Mouse (Mus musculus): ENCODE data around the gene Vsig10. TPM values are rescaled to one million over a fixed set of nuclear protein-coding genes. Genes with fewer than 3 reads are reported as not detected.

Vsig10 gene
- polyA plus RNA-seq, 1 experiment from 2014 or later: 1.4 TPM

- H3K4me1 ChIP-seq: no peaks in the 10 kb centered on the region
- no peaks in the 10 kb centered on the region for H3K9me3 ChIP-seq
- H3K4me2 ChIP-seq (replicated peaks): no peak overlapping the region
- H3K36me3 ChIP-seq: no peaks in the 10 kb centered on the region
- no peak for ATAC-seq (replicated peaks)
- WGBS: 80% methylated on average over 5 of the region's 5 CpGs
- no peak overlapping the region for H3K27ac ChIP-seq (replicated peaks)
- no peak overlapping the region for H3K4me3 ChIP-seq
- H3K27me3 ChIP-seq: no peaks in the 10 kb centered on the region
- H3K9ac ChIP-seq (replicated peaks): no peak overlapping the region
Measured at GRCm38 (mm10) chr5:117345432-117345976, 26.6 kb downstream of the Vsig10 start.

DNA sequence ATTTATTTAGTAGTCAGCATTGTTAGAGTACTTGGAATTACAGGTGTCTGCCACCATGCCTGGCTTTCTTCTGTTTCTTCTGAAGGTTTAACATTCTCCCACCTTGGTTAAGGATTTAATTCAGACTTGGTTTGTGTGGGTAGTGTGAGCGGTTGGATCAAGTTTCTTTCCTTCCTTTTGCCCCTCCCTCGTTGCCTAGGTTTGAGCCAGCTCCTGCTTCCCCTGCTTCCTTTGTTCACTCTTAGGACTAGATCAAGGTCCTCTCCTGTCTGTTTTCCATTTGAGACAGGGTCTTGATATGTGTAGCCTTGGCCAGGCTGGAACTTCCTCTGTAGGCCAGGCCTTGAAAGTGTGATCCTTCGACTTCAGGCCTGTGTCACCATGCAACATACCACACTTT is 27.4 kb downstream of the Vsig10 start:
- 71% methylated on average over 3 of the region's 3 CpGs for WGBS
- no peak for ATAC-seq (replicated peaks)
- no peak overlapping the region for H3K9ac ChIP-seq (replicated peaks)
- no peak overlapping the region for H3K4me3 ChIP-seq
- H3K27ac ChIP-seq (replicated peaks): no peak overlapping the region
- no peaks in the 10 kb centered on the region for H3K36me3 ChIP-seq
- H3K4me2 ChIP-seq (replicated peaks): no peak overlapping the region
- H3K4me1 ChIP-seq: no peaks in the 10 kb centered on the region
- no peaks in the 10 kb centered on the region for H3K27me3 ChIP-seq
- H3K9me3 ChIP-seq: no peaks in the 10 kb centered on the region

DNA sequence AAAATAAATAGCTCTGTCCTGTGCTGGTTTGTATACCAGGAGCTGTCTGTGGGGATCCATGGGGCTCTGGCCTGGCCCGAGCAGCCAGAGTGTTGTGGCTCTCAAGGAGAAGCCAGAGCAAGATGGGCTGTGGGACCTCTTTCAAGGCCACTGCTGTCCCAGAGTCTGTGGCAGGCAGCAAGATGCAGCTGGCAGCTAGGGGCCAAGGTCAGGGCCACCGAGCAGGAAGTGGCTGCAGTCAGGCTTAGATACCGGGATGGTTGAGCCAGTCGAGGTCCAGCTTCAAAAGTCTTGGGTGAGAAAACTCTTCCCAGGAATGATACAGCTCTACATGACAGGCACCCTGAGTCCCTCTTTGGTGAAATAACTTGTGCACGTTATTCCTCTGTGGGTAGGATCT is 28.1 kb downstream of the Vsig10 start:
- H3K4me2 ChIP-seq (replicated peaks): no peak overlapping the region
- 86% methylated on average over 5 of the region's 5 CpGs for WGBS
- no peaks in the 10 kb centered on the region for H3K9me3 ChIP-seq
- H3K4me1 ChIP-seq: no peaks in the 10 kb centered on the region
- no peaks in the 10 kb centered on the region for H3K27me3 ChIP-seq
- no peaks in the 10 kb centered on the region for H3K36me3 ChIP-seq
- ATAC-seq (replicated peaks): no peak
- H3K9ac ChIP-seq (replicated peaks): no peak overlapping the region
- no peak overlapping the region for H3K27ac ChIP-seq (replicated peaks)
- H3K4me3 ChIP-seq: no peak overlapping the region

DNA sequence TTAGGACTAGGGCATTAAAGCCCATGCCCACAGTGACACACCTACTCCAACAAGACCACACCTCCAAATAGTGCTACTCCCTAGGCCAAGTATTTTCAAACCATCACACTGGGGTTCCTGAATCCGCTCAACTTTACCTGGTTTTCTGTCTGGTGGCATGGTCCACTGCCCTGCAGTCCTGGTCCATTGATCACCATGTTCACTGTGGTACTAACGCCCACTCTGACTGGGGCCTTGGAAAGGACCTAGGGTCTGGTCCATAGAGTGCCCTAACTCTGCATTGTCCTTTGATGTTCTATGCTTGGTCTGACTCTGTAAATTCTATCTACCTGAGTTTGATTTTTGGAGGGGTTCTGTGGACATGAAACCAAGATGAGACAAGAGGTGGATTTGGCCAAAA is 29.0 kb downstream of the Vsig10 start:
- Histone ChIP-seq H3K4me3 (no peak overlapping the region), H3K27me3 (no peaks in the 10 kb centered on the region), H3K9me3 (no peaks in the 10 kb centered on the region), H3K27ac (replicated peaks) (no peak overlapping the region), H3K36me3 (no peaks in the 10 kb centered on the region), H3K9ac (replicated peaks) (no peak overlapping the region), H3K4me2 (replicated peaks) (no peak overlapping the region), H3K4me1 (no peaks in the 10 kb centered on the region)
- no peak for ATAC-seq (replicated peaks)
- 93% methylated on average over 2 of the region's 2 CpGs for WGBS

- H3K4me2 ChIP-seq (replicated peaks): no peak overlapping the region; the same call in 1 of the 2 replicates
- 21% methylated on average over 19 of the region's 19 CpGs for WGBS
- no peak for ATAC-seq (replicated peaks)
Measured at GRCm38 (mm10) chr5:117348279-117348678, 29.4 kb downstream of the Vsig10 start.

GRCm38 (mm10) chr5:117354121-117354520 is 35.2 kb downstream of the Vsig10 start:
- H3K27me3 ChIP-seq: no peaks in the 10 kb centered on the region
- no peak overlapping the region for H3K27ac ChIP-seq (replicated peaks)
- no peaks in the 10 kb centered on the region for H3K9me3 ChIP-seq
- H3K36me3 ChIP-seq: no peaks in the 10 kb centered on the region
- no peak for ATAC-seq (replicated peaks)
- H3K4me3 ChIP-seq: no peak overlapping the region
- no peak overlapping the region for H3K9ac ChIP-seq (replicated peaks)
- 82% methylated on average over 8 of the region's 8 CpGs for WGBS
- H3K4me1 ChIP-seq: peaks cover 23% of the 10 kb centered on the region
- H3K4me2 ChIP-seq (replicated peaks): no peak overlapping the region

More at GRCm38 (mm10) chr5:117348279-117348678, 29.4 kb downstream of the Vsig10 start:
- no peaks in the 10 kb centered on the region for H3K4me1 ChIP-seq
- no peaks in the 10 kb centered on the region for H3K9me3 ChIP-seq
- no peaks in the 10 kb centered on the region for H3K27me3 ChIP-seq
- no peaks in the 10 kb centered on the region for H3K36me3 ChIP-seq
- no peak overlapping the region for H3K27ac ChIP-seq (replicated peaks)
- no peak overlapping the region for H3K4me3 ChIP-seq
- H3K9ac ChIP-seq (replicated peaks): no peak overlapping the region

GRCm38 (mm10) chr5:117355648-117356303 is 36.9 kb downstream of the Vsig10 start:
- ATAC-seq (replicated peaks): no peak
- peaks cover 39% of the 10 kb centered on the region for H3K4me1 ChIP-seq
- H3K4me3 ChIP-seq: 0 out of 2 replicates have a peak overlapping the region, but pooled peaks have one; percentile 79
- H3K4me2 ChIP-seq (replicated peaks): peak overlapping the region; percentile 81
- H3K27ac ChIP-seq (replicated peaks): 0 out of 2 replicates have a peak overlapping the region, but pooled peaks have one; percentile 85
- no peaks in the 10 kb centered on the region for H3K36me3 ChIP-seq
- H3K9me3 ChIP-seq: no peaks in the 10 kb centered on the region
- 54% methylated on average over 14 of the region's 14 CpGs for WGBS
- no peak overlapping the region for H3K9ac ChIP-seq (replicated peaks)
- no peaks in the 10 kb centered on the region for H3K27me3 ChIP-seq

GRCm38 (mm10) chr5:117356365-117357128 is 37.7 kb downstream of the Vsig10 start:
- peak overlapping the region; percentile 79 for H3K4me3 ChIP-seq
- peaks cover 44% of the 10 kb centered on the region for H3K4me1 ChIP-seq
- WGBS: under 1% methylated on average over 21 of the region's 24 CpGs

DNA sequence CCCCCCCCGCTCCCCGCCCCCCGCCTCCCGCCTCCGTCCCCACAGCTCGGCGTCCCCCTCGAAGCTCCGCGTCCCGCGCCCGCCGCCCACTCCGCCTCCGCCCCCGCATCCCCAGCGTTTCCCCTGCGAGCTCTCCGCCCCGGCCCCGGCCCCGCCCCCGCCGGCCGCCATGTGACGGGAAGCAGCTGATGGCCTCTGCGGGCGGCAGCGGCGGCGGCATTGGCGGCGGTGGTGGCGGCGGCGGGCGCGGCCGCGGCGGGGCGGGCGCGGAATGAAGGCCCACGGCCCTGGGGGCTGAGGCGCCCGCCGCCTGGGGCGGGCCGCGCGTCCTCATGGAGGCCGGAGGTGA is 38.2 kb downstream of the Vsig10 start, which contains the start of gene Wsb2:
Wsb2 (plus strand) TSS at position 176 of the 349 bp plus-strand sequence.
- peak; percentile 86 for ATAC-seq (replicated peaks)
- H3K4me2 ChIP-seq (replicated peaks): peak within 1 kb of the TSS; percentile 81
- peak within 1 kb of the TSS; percentile 79 for H3K4me3 ChIP-seq
- H3K36me3 ChIP-seq: no peaks in the 10 kb centered on the region
- peak within 1 kb of the TSS; percentile 87 for H3K9ac ChIP-seq (replicated peaks)
- H3K27ac ChIP-seq (replicated peaks): peak within 1 kb of the TSS; percentile 85
- WGBS: 0% methylated on average over 20 of the region's 54 CpGs
- H3K4me1 ChIP-seq: peaks cover 44% of the 10 kb centered on the region
- no peaks in the 10 kb centered on the region for H3K9me3 ChIP-seq
- no peaks in the 10 kb centered on the region for H3K27me3 ChIP-seq

More at GRCm38 (mm10) chr5:117356365-117357128, 37.7 kb downstream of the Vsig10 start:
- peak overlapping the region; percentile 87 for H3K9ac ChIP-seq (replicated peaks)
- peak overlapping the region; percentile 81 for H3K4me2 ChIP-seq (replicated peaks)
- peak; percentile 69 for ATAC-seq (replicated peaks)
- no peaks in the 10 kb centered on the region for H3K27me3 ChIP-seq
- H3K9me3 ChIP-seq: no peaks in the 10 kb centered on the region
- peak overlapping the region; percentile 85 for H3K27ac ChIP-seq (replicated peaks)
- H3K36me3 ChIP-seq: no peaks in the 10 kb centered on the region

DNA sequence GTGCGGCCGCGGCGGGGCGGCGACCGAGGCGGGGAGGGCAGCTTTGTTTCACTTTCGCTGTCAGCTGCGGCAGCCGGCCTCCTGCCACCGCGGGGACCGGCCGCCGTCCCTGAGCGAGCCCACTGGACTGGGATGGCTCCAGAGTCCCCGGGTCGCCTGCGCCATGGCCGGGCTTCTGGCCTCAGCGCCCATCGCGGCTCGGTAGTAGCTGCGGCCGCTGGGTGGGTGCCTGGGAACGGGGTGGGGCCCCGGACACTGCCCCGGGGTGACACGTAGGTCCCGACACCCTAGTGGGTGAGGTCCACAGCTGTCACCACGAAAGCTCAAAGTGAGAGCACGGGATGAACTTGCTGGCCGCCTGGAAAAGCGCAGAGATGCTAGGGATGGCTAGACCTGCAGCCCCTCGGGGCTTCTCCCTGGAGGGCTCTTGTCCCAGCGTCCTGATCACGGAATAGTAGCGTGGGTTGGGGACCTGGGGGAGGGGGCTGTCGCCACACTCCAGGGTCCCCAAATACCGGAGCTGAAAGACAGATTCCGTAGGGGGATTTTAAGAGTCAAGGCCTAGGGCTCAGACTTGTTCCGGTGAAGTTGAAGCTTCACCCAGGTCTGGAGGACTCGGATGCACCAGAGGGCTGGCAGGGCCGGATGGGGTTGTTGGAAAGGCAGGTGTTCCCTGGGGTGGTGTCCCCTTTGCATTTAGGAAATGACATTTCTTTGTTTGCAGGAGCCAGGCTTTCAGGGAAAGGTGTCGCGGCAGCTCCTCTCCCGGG is 38.8 kb downstream of the Vsig10 start:
- H3K9me3 ChIP-seq: no peaks in the 10 kb centered on the region
- under 1% methylated on average over 45 of the region's 49 CpGs for WGBS
- peak overlapping the region; percentile 79 for H3K4me3 ChIP-seq
- peaks cover 44% of the 10 kb centered on the region for H3K4me1 ChIP-seq
- peak overlapping the region; percentile 87 for H3K9ac ChIP-seq (replicated peaks)
- ATAC-seq (replicated peaks): peak; percentile 49
- H3K27me3 ChIP-seq: no peaks in the 10 kb centered on the region
- peak overlapping the region; percentile 81 for H3K4me2 ChIP-seq (replicated peaks)
- H3K27ac ChIP-seq (replicated peaks): peak overlapping the region; percentile 85
- no peaks in the 10 kb centered on the region for H3K36me3 ChIP-seq

GRCm38 (mm10) chr5:117358248-117358630 is 39.4 kb downstream of the Vsig10 start:
- 4% methylated on average over 6 of the region's 6 CpGs for WGBS
- Histone ChIP-seq H3K36me3 (no peaks in the 10 kb centered on the region), H3K9ac (replicated peaks) (peak overlapping the region; percentile 87), H3K27ac (replicated peaks) (peak overlapping the region; percentile 85), H3K4me3 (peak overlapping the region; percentile 79), H3K4me2 (replicated peaks) (peak overlapping the region; percentile 81), H3K27me3 (no peaks in the 10 kb centered on the region), H3K4me1 (peaks cover 44% of the 10 kb centered on the region), H3K9me3 (no peaks in the 10 kb centered on the region)
- ATAC-seq (replicated peaks): no peak

All from forebrain, embryonic 15.5 days (tissue).